Mouse (Mus musculus) lung, embryonic 14.5 days (tissue): ENCODE measurements around the gene Ms4a4b. TPM values are rescaled to one million over a fixed set of nuclear protein-coding genes. Genes with fewer than 3 reads are reported as not detected.
"Not testable (repeated sequence)": the region's sequence is repeated elsewhere in the genome, so short reads cannot be mapped to it uniquely, and the experiment has no call there.

ENCODE experiments used
- ATAC-seq: fragments of 200-750 bp; cut with Nextera tagmentation; 2 replicates; pipeline ENCODE4 v1.8.0; 2017; ENCODE audit warnings: mild to moderate bottlenecking, moderate TSS enrichment, moderate library complexity; ENCODE audit not compliant: insufficient read depth
- DNase-seq: peaks from one replicate; pipeline ENCODE4 v3.0.0-alpha.2; 2015
- H3K27ac ChIP-seq: fragments of 300-500 bp; sonication (generic); 2 replicates; pipeline ENCODE4 v1.5.1; 2014; ENCODE audit warnings: low read depth, mild to moderate bottlenecking, moderate library complexity
- H3K27me3 ChIP-seq: fragments of 300-500 bp; sonication (generic); 2 replicates; pipeline ENCODE4 v1.6.1; 2014; ENCODE audit warnings: low read length, control low read depth; ENCODE audit not compliant: insufficient read depth
- H3K36me3 ChIP-seq: fragments of 300-500 bp; sonication (generic); 2 replicates; pipeline ENCODE4 v1.6.1; 2014; ENCODE audit warnings: control low read depth; ENCODE audit not compliant: insufficient read depth
- H3K4me1 ChIP-seq: fragments of 300-500 bp; sonication (generic); 2 replicates; pipeline ENCODE4 v1.6.1; 2014; ENCODE audit warnings: antibody characterized with exemption, control low read depth; ENCODE audit not compliant: insufficient read depth
- H3K4me2 ChIP-seq: fragments of 300-500 bp; sonication (generic); 2 replicates; pipeline ENCODE4 v1.6.1; 2014; ENCODE audit warnings: mild to moderate bottlenecking
- H3K4me3 ChIP-seq: fragments of 300-500 bp; sonication (generic); 2 replicates; pipeline ENCODE4 v1.5.1; 2014; ENCODE audit warnings: low read depth, low read length
- H3K9ac ChIP-seq: fragments of 300-500 bp; sonication (generic); 2 replicates; pipeline ENCODE4 v1.6.1; 2014
- H3K9me3 ChIP-seq: fragments of 300-500 bp; sonication (generic); 2 replicates; pipeline ENCODE4 v1.6.1; 2016; ENCODE audit warnings: low read depth, low read length, control low read depth
- CTCF ChIP-seq: IDR thresholded peaks from 2 replicates; pipeline ENCODE4 v1.5.1; 2016; ENCODE audit warnings: antibody characterized with exemption, low read depth
- WGBS: fragments of 180-500 bp; shearing (Covaris S2); extraction: QIAGEN DNeasy Blood & Tissue Kit; methylation state at CpG from one replicate; pipeline ENCODE4 v1.1.7; 2014; 5-methylcytosine and 5-hydroxymethylcytosine counted together
- polyA plus RNA-seq: library from polyadenylated mRNA; unstranded; fragments of >200 nt; fragmentation: Nextera tagmentation; extraction: Ambion mirVana; gene quantifications from 2 replicates; pipeline ENCODE4 v1.2.1, GENCODE M21; 2014

Gene Ms4a4b
- polyA plus RNA-seq, 1 experiment from 2014 or later: not detected

DNA sequence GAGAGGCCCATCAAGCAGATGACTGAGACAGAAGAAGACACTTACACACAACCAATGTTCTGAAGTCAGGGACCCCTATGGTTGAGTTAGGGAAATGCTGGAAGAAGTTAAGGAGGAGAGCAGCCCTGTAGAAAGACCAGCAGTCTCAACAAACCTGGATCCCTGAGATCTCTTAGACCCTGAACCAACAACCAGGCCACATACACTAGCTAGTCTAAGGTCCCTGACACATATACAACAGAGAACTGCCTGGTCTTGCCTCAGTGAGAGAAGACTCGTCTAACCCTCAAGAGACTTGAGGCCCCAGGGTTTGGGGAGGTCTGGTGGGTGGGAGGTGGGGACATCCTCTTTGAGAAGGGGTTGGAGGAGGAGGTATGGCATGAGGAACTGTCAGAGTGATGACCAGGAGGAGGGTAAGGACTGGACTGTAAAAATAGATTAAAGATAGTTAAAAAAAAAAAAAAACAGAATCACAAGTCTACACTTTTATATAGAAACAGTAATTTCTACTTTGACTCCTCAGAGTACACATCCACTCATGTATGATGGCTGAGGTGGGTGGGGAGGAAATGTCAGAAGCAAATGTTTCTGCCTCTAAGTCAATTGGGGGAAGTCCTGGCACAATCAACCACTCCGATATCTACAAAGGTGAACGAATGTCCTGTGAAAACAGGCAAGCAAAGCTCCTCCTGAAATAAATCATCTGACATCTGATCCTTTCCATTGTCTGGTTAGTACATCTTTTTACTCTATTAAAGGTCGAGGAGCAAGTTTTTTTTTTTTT is 48.2 kb downstream of the Ms4a4b start:
- H3K4me1 ChIP-seq: no peaks in the 10 kb centered on the region
- 59% methylated on average over 4 of the region's 4 CpGs for WGBS
- TF ChIP-seq CTCF: no peak
- DNase-seq (no peak), ATAC-seq (no peak)
- no peak overlapping the region for H3K27ac ChIP-seq
- no peaks in the 10 kb centered on the region for H3K36me3 ChIP-seq
- H3K9me3 ChIP-seq: no peaks in the 10 kb centered on the region
- no peak overlapping the region for H3K4me2 ChIP-seq
- no peak overlapping the region for H3K9ac ChIP-seq
- H3K4me3 ChIP-seq: no peak overlapping the region
- H3K27me3 ChIP-seq: no peaks in the 10 kb centered on the region

DNA sequence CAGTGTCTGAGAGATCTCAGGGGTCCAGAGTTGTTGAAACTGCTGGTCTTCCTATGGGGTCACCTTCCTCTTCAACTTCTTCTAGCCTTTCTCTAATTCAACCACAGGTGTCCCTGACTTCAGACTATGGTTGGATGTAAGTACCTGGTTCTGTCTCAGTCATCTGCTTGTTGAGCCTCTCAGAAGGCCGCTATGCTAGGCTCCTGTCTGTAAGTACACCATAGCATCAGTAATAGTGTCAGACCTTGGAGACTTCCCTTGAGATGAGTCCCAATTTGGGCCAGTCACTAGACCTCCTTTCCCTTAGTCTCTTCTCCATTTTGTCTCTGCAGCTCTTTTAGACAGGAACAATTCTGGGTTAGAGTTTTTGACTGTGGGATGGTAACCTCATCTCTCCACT is 49.3 kb downstream of the Ms4a4b start:
- no peaks in the 10 kb centered on the region for H3K4me1 ChIP-seq
- TF ChIP-seq CTCF: no peak
- WGBS: 90% methylated on average over 1 of the region's 1 CpGs
- no peaks in the 10 kb centered on the region for H3K27me3 ChIP-seq
- H3K4me2 ChIP-seq: no peak overlapping the region
- ATAC-seq: no peak
- H3K27ac ChIP-seq: no peak overlapping the region
- no peaks in the 10 kb centered on the region for H3K36me3 ChIP-seq
- H3K9ac ChIP-seq: no peak overlapping the region
- no peaks in the 10 kb centered on the region for H3K9me3 ChIP-seq
- DNase-seq: no peak
- no peak overlapping the region for H3K4me3 ChIP-seq

DNA sequence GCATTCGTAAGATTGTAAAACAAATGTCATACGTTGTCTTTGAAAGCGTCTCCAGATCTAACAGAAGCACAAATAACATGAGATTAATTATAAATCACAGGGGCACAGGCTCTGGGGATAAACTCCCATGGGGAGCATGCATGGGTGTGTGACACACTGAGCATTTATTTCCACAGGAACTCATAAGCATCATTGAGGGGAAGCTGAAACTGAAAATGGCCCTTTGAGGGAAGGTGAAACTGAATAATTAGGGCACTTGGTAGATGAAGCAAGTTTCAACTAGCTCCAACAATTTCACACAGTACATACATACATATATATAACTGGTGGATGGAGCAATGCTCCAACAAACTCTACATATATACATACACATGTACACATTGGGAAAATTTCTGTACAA is 51.2 kb downstream of the Ms4a4b start:
- DNase-seq (no peak), ATAC-seq (no peak)
- H3K27me3 ChIP-seq: no peaks in the 10 kb centered on the region
- H3K4me2 ChIP-seq: no peak overlapping the region
- TF ChIP-seq CTCF: no peak
- H3K27ac ChIP-seq: no peak overlapping the region
- H3K36me3 ChIP-seq: no peaks in the 10 kb centered on the region
- H3K9me3 ChIP-seq: no peaks in the 10 kb centered on the region
- no peaks in the 10 kb centered on the region for H3K4me1 ChIP-seq
- no peak overlapping the region for H3K9ac ChIP-seq
- no peak overlapping the region for H3K4me3 ChIP-seq
- WGBS: 71% methylated on average over 3 of the region's 3 CpGs

DNA sequence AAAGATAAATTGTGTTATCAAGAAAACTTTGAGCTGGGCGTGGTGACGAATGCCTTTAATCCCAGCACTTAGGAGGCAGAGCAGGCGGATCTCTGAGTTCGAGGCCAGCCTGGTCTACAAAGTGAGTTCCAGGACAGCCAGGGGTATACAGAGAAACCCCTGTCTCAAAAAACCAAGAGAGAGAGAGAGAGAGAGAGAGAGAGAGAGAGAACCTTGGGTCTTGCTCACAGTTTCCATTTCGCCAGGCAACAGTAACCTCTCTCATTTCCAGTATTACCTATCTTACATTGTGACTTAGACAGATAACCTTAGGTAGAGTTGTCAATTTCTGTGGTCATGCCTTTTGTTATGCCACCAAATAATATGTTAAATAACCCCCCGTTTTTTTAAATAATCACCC is 53.0 kb downstream of the Ms4a4b start:
- no peaks in the 10 kb centered on the region for H3K4me1 ChIP-seq
- no peak overlapping the region for H3K9ac ChIP-seq
- WGBS: 79% methylated on average over 6 of the region's 6 CpGs
- no peak overlapping the region for H3K4me3 ChIP-seq
- H3K36me3 ChIP-seq: no peaks in the 10 kb centered on the region
- no peak overlapping the region for H3K4me2 ChIP-seq
- DNase-seq (no peak), ATAC-seq (no peak)
- H3K9me3 ChIP-seq: no peaks in the 10 kb centered on the region
- TF ChIP-seq CTCF: no peak
- no peaks in the 10 kb centered on the region for H3K27me3 ChIP-seq
- no peak overlapping the region for H3K27ac ChIP-seq

DNA sequence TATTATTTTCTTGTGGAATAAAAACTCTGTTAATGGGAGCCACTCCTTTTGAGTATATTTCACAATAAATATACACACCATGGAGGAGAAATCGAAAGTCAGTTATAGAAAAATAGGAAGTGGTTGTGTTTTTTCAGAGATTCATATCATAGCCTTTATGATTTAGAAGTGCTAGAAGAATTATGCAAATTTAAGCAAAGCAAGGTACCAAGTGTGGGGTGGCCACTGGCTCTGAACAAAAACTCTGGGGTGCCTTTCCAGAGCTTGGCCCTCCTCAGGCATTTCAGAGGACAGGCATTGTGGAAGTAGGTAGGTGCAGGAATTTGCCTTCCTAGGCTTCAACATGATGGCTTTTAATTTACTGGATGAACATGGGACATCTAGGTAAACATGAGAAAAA is 53.9 kb downstream of the Ms4a4b start:
- not testable (repeated sequence) for H3K4me1 ChIP-seq, H3K9ac ChIP-seq, H3K36me3 ChIP-seq, ATAC-seq, H3K27me3 ChIP-seq, H3K9me3 ChIP-seq, H3K4me2 ChIP-seq, H3K27ac ChIP-seq, H3K4me3 ChIP-seq, DNase-seq
- WGBS: 69% methylated on average over 1 of the region's 1 CpGs

DNA sequence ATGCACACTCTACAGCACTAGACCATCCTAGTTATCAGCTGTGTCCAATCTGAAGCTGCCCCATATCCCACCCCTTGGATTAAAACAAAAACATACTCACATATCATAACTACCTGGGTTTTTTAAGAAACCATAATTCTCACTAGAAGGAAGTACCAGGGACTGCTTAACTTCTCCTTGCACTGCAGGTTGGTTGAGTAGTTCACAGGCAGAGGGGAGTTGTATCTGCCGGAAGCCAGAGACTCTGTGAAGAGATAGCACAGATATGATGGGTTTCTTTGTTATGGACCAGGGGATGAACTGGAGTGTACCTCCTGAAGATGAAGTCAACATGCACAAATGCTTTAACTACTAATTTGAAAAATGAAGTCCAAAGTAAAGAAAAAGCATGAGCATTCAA is 57.4 kb downstream of the Ms4a4b start:
- Histone ChIP-seq H3K27me3 (no peaks in the 10 kb centered on the region), H3K9me3 (no peaks in the 10 kb centered on the region), H3K27ac (no peak overlapping the region), H3K4me3 (no peak overlapping the region), H3K4me2 (no peak overlapping the region), H3K9ac (no peak overlapping the region), H3K36me3 (no peaks in the 10 kb centered on the region), H3K4me1 (no peaks in the 10 kb centered on the region)
- ATAC-seq (no peak), DNase-seq (no peak)
- 90% methylated on average over 1 of the region's 1 CpGs for WGBS
- TF ChIP-seq CTCF: no peak

DNA sequence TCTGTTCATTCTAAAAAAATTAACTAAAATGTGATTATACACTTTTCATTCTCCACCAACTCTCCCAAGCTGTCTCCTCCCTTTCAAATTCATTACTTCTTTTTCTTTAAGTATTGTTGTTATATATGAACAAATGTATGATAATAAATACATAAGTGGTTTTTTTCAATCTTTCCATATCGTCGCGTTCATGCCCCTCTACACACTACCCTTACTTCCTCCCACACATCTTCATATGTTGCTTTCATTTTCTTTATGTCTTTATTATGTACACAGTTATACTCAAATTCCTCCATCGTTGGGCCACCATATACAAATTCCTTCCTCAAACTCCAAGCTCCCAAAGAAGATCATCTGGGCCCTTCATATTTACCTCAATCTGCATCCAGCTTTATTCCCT is 58.0 kb downstream of the Ms4a4b start:
- Histone ChIP-seq H3K4me3 (no peak overlapping the region), H3K27ac (no peak overlapping the region), H3K4me1 (no peaks in the 10 kb centered on the region), H3K4me2 (no peak overlapping the region), H3K36me3 (no peaks in the 10 kb centered on the region), H3K9ac (no peak overlapping the region), H3K9me3 (no peaks in the 10 kb centered on the region), H3K27me3 (no peaks in the 10 kb centered on the region)
- TF ChIP-seq CTCF: no peak
- WGBS: 84% methylated on average over 4 of the region's 4 CpGs
- ATAC-seq (no peak), DNase-seq (no peak)
